Mouse (Mus musculus) E14TG2a.4 (cell line): ENCODE results near the gene Thsd4.

Experiments used
- CTCF ChIP-seq: conservative IDR thresholded peaks from 2 replicates; pipeline ENCODE4 v1.5.1; 2014; ENCODE audit warnings: low read length
- NANOG ChIP-seq: IDR thresholded peaks from 2 replicates; pipeline ENCODE4 v1.6.1; 2014; ENCODE audit warnings: borderline replicate concordance, low read length, mixed read lengths
- POU5F1 ChIP-seq: IDR thresholded peaks from 2 replicates; pipeline ENCODE4 v1.6.1; 2014; ENCODE audit warnings: low read length, borderline replicate concordance

GRCm38 (mm10) chr9:60186948-60187347 is 334.9 kb downstream of the Thsd4 start:
- TF ChIP-seq CTCF = no peak
- no peak for TF ChIP-seq POU5F1
- no peak for TF ChIP-seq NANOG
